Mouse (Mus musculus) heart, adult 2 months (tissue): Measurements from ENCODE around the gene Abt1.

Experiments used
- CTCF ChIP-seq: fragments of 200-600 bp; IDR thresholded peaks from 2 replicates; pipeline ENCODE4 v1.8.1; 2022; ENCODE audit warnings: antibody characterized with exemption, mild to moderate bottlenecking, moderate library complexity
- EP300 ChIP-seq: fragments of 200-500 bp; IDR thresholded peaks from 2 replicates; pipeline ENCODE4 v1.6.1; 2011; ENCODE audit warnings: low read depth, low read length, control low read depth; ENCODE audit not compliant: insufficient read depth
- POLR2A ChIP-seq: fragments of 200-500 bp; IDR thresholded peaks from 2 replicates; pipeline ENCODE4 v1.6.1; 2011; ENCODE audit warnings: mild to moderate bottlenecking, low read depth, low read length, control low read depth; ENCODE audit not compliant: insufficient read depth

DNA sequence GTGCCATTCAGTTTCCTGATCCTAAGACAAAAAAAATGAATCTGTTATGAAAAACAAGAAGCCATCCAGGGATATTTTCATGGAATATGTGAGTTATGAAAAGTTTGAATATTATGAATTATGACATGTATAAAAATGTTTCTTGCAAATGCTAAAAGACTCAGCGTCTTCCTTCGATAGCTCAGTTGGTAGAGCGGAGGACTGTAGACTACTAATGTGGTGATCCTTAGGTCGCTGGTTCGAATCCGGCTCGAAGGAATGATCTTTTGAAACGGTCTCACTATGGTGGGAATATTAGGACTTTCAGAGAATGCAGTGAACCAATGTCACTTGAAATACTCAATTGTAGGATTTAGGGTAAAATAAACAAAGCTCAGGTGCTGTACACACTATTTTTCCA is 2.7 kb upstream of the Abt1 start:
- no peak for TF ChIP-seq CTCF
- TF ChIP-seq POLR2A: no peak
- no peak for TF ChIP-seq EP300
